Mouse (Mus musculus) lung, adult 2 months (tissue): ENCODE measurements at regions not wholly inside any gene's neighbourhood (a gene's known extent, or its start where the extent isn't known, plus 50 kb on each side); places are given as distances from the start of the nearest gene placed in this dataset.

Experiments
- CTCF ChIP-seq: fragments of 200-500 bp; IDR thresholded peaks from 2 replicates; pipeline ENCODE4 v1.5.1; 2011; ENCODE audit warnings: mild to moderate bottlenecking, low read length, control low read depth; ENCODE audit not compliant: insufficient read depth
- POLR2A ChIP-seq: fragments of 200-500 bp; IDR thresholded peaks from 2 replicates; pipeline ENCODE4 v1.6.1; 2011; ENCODE audit warnings: low read depth, mild to moderate bottlenecking, control low read depth, low read length, borderline replicate concordance; ENCODE audit errors: extremely low read depth

DNA sequence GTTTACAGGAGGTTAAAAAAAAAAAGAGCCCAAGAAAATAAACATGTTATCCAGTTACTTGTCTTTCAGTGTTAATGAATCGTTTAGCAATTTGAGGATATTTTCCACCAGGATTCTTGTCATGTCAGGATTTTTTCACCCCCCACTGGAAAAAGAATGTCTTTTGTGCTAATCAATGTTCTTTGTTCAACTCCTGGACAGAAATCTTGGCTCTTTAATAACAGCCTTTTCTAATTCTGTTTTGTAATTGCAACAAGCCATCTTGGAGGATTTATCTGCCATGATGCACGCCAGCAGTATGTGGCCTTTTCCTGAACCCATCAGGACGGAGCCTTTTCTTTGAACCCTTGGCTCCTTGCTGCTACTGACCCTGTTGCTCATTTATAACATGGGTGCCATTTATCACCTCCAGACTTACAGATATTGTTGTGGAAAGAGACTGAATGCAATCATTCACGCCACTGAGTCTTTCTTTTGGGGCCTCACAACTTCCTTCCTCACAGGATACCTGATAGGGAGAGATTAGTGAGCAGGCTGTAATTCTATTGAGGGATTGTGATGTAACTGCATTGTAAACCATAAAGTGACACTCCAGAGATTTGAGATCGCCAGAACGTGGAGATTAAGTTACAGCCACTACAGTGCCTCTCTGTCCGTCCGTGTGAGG lies 159.7 kb downstream of the Usp25 start:
- TF ChIP-seq POLR2A (no peak), CTCF (no peak)
